Mouse (Mus musculus): ENCODE results near the gene Lrrc74b.
A peak's percentile ranks its signal among the peaks of the same experiment; 100 is the strongest.
"Not testable (repeated sequence)": the region's sequence is repeated elsewhere in the genome, so short reads cannot be mapped to it uniquely, and the experiment has no call there.

The Lrrc74b gene

DNA sequence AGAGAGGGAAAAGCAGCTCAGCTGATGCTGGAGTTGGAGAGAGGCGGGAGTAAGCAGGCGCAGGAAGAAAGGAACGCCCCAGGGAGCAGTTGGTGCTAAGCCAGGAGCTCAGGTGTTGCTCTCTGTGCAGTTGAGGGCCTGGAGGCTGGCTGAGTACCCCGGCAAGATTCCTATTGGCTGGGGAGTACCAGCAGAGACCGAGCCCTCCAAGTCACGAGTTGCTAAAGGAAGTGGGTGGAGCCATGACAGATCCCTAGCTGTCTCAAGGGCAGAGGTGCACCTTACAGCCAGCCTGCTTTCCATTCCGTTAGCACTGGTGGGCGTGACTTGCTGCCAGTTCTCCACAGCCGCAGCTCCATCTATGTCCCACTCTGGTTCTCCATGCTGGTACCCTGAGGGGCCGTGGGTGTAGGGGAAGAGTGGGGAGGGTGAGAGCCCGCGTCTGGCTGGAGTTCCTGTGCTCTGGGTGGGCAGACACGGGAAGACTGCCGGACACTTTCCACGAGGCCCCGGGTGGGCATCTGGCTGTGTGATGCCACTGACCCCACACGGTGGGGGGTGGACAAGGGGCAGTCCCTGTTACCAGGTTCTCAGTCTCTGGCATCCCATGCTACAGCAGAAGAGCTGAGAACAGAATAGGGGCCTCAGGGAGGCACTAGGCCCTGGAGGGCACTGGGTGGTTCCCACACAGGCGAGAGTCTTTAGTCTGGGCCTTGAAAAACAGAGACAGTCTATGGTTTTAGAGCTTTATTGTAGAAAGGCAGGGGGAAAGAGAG is 6.9 kb downstream of the Lrrc74b start:
- peak; percentile 81 for DNase-seq (ENCODE audit: low read depth, low spot score)

DNA sequence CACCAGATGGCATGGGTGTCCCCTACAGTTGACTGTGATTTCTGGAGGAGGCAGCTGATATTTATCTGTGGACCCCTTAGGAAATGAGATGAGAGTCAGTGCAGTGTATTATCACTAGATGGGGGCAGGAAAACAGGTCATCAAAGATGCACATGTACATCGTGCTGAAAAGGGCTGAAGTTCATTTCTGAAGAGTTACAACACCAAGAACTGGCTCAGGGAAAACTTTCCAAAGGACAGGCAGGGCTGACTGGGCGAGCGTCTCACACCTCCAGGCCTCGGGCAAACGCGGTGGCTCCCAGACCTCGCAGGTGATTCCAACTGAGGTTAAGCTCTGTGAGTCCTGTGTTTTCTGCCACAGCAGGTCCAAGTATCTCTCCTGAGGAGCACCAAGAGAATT is 8.2 kb downstream of the Lrrc74b start:
- DNase-seq (ENCODE audit: low read depth, low spot score) = no peak

DNA sequence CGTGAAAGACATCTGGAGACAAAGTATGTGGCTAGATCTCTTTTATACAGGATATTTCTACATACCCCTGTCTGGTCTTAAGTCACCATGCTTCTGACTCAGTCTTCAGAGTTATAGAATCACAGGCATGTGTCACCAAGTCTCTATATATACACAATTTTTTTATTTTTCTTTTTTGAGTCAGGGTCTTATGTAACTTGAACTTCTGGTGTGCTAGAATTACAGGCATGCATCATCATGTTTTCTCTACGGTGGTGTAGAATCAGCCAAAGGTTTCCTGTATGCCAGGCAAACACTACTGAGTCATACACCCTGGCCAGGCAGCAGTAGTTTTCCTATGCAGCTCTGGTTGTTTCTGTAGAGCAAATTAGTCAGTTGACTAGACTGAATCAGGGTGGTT is 18.4 kb downstream of the Lrrc74b start:
- DNase-seq (ENCODE audit: low read depth, low spot score) = no peak

DNA sequence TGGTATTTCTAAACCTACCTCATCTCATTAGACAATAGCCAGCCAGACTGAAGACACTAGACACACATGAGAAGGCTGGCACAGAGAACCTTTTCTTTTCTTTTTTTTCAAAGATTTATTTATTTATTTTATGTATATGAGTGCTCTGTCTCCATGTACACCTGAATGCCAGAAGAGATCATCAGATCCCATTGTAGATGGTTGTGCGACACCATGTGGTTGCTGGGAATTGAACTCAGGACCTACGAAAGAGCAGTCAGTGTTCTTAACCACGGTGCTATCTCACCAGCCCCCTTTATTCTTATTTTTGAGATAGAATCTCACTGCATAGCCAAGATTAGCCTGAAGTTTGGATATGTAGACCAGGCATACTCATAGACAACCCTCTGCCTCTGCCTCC is 24.5 kb downstream of the Lrrc74b start:
- no peak for DNase-seq (ENCODE audit: low read depth, low spot score)

DNA sequence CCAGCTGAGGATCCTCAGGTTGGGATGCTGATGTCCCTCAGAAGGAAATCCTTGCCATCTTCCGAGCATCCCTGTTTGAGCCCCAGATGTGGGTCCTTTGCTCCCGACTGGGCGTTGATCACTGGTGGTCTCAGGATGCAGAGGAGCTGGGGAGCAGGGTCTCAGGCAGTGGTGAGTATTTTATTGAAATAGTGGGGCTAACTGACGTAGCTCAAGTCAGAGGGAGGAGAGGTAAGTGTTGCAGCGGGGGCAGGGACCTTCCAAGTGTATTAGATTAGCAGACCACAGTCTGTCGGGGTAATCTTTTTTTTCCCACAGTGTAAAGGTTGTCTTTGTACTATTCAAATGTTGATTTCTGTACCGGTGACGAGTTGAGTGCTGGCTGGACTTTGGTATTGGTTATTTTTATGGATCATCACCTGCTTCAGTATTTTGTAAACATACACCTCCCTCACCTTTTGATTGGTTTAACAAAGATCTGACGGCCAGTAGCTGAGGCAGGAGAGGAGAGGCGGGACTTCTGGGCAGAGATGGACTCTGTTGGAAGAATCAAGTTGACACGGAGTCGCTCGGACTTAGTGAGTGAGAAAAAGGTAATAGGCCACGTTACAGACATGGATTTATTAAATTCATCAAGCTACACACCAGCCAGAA is 28.2 kb downstream of the Lrrc74b start:
- DNase-seq (ENCODE audit: low read depth, low spot score) = no peak

DNA sequence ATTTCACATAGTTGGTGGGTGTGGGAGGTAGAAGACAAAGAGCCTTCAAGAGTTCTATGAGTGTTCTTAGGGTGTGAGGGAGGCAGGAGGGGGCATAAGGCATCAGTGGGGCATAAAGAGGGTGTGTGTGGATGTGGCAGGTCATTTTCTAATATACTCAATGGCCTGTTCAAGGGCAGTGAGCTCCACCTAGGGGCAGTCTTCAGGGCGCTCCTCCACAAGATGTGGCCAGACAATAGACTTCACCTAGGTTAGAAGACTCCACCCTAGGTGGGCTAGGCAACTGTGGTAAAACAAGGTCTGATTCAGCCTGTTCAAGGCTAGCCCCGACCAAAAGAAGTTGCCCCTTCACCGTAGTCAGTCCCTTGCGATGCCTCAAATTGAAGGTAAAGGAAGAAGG is 28.8 kb downstream of the Lrrc74b start:
- no peak for DNase-seq (ENCODE audit: low read depth, low spot score)

DNA sequence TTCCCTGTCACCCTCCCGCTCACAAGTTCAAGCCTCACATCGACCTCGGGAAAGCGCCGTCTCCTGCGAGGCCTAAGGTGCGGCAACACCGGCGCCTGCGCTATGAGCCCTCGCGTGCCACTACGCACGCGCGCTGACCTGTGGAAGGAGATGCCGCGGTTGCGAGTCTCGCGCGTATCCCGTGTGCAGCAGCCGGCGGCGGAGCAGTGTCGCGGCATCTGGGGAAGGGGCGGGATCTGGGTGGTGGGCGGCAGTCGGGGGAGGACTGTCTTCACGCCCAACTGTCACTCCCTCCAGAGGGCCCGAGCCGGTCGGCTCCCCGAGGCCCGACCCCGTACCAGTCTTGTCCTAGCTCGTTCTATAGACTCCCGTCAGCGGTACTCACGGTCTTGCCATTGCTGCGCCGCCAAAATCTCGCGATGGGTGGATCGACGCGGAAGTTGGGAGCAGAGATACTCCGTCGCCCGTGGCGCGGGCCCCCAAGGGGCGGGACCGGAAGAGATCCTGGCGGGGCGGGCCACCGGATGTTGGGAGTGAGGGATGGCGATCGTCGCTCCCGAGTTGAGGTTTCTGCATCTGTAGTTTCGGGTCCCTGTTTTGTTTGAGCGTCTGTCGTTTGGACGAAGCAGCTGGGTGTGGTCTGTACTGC is 30.3 kb downstream of the Lrrc74b start, which contains the start of gene Thap7:
Thap7 (minus strand) TSS at position 497 of the 649 bp plus-strand sequence.
- DNase-seq (ENCODE audit: low read depth, low spot score) = peak; percentile 97

DNA sequence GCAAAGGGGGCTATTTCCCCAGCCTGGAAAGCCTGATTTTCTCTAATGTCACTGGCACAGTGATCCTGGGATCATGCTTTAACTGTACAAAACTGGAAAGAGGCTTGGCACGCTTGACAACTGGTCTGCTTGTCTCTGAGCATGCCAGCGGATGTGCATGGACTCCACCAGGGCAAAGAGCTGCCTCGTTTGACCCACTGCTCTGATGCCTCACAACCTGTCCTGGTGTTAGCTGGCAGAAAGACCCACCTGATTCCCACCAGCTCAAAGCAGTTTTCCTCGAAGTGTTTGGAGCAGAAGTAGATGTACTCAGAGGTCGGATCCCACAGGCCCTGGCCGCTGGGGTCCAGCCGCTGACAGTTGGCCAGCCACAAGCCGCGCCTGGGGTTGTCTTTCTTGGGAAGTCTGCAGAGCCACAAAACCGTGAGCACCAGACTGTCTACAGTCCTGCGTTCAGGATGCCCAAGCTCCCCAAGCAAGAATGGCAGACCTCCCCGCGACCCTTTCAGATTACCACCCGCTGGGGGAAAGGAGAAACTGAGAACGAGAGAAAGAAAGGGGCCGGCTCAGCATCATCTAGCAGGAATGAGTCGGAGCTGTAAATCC is 31.0 kb downstream of the Lrrc74b start:
- DNase-seq (ENCODE audit: low read depth, low spot score) = no peak

DNA sequence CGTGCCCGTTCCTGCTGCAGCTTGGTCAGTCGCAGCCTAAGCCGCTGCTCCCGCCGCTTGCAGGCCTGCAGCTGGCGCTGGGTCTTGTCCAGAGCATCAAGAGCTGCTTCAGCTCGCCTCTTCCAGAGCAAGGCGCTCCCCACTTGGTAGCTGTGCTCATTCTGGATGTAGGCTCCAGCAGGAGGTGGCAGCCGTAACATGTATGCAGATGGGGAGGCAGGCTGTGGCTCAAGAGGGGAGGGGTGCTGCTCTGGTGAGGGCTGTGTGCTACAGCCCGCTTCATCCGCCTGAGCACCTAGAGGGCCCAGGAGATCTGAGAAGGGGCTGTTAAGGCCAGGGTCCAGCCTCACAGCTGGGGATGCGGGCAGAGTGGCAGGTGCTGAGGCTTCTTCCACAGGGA is 32.8 kb downstream of the Lrrc74b start:
- no peak for DNase-seq (ENCODE audit: low read depth, low spot score)

DNA sequence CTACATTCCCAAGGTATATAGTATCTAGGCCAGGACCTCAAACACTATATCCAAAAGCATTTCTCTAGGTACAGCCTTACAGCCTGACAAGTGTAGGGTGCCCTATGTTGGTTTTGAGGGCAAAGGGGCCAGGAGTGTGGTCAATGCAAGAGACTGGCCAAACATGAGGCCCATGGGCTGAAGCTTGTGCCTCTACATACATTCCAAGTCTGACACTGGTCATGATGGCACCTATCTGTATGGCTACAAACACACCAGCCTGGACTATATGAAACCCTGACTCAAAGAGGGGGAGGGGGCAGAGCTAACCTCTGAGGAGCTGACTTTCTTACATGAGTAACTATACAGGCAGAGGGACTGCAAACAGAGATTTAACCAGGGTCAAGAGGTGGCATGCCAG is 33.4 kb downstream of the Lrrc74b start:
- DNase-seq (ENCODE audit: low read depth, low spot score) = no peak

DNA sequence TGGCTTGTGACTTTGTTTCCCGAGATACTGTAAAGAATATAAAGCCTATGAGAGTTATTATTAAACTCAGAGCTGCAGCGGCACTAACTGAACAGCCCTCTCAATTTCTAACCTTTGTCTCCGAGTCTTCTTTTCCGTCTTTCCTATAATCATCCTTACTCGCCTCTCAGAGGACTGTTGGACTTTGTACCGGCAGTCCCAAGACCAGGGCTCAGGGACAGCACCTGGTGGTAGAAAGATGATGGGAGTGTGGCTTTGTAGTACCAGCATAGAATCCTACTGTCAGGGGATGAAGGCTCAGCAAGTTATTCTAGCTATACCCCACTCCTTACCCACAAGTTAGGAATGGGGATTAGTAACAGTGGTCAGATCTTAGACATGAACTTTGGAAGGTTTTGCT is 34.8 kb downstream of the Lrrc74b start:
- DNase-seq (ENCODE audit: low read depth, low spot score) = no peak

DNA sequence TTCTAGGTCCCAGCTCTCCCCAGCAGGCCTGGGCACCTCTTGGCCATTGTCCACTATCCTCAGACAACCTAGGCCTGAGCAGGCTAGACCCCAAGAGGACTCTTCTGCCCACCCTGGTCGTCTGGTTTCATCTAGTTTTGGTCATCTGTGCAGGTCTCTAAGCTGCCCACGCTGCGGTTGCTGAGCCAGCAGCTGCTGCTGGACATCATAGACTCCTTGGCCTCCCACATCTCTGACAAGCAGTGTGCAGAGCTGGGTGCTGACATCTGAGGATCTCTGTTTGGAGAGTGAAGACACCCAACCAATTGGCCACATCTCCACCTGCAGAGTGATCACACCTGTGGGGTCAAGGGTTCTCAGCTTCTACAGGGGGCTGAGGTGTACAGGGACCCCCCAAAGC is 35.5 kb downstream of the Lrrc74b start:
- DNase-seq (ENCODE audit: low read depth, low spot score) = no peak

DNA sequence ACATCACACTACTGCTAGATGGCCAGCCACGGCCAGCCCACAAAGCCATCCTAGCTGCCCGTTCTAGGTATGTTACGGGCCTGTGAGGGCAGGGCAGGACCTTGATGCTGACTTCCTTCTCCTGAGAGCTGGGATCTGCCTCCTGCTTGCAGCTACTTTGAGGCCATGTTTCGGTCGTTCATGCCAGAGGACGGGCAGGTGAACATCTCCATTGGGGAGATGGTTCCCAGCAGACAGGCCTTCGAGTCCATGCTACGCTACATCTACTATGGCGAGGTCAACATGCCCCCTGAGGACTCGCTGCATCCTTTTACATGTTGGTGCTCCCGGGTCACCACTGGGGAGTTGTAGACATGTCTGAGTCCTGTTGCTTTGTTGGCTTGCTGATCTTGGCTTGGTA is 36.9 kb downstream of the Lrrc74b start:
- DNase-seq (ENCODE audit: low read depth, low spot score) = no peak

DNA sequence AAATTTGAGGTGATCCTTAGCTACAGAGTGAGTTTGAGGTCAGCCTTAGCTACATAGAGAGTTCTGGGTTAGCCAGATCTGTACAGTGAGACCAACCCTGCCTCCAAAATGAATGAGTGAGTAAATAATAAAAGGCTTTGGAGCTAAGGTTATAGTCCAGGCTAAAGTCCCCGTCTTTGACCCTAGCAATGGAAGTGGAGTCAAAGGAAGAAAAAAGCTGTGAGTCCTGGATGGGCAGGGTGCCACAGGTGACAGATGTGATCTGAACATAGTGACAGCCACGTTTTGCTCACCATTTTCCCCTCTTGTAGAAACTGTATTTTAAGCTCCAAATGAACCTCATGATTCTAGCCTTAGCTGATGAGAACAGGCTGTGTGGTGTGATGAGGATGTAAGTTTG is 42.1 kb downstream of the Lrrc74b start:
- no peak for DNase-seq (ENCODE audit: low read depth, low spot score)

DNA sequence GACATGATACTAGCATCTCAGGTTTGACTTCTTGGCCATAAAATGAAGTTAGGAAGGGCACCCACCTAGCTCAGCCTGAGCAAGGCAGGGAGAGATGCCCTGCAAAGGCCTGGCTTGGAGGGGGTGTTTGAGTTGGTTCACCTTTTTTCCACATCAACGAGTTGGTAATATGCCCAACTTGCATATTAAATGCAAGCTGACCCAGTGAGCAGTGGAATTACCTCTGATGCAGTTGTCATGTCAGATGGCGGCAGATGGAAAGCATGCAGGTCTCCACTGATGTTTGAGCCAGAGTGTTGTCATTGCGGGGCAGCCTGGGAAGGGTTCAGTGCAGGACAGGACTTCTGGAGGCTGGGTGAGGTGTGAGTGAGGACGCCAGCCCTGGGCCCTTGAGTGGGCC is 49.6 kb downstream of the Lrrc74b start:
- no peak for DNase-seq (ENCODE audit: low read depth, low spot score)

DNA sequence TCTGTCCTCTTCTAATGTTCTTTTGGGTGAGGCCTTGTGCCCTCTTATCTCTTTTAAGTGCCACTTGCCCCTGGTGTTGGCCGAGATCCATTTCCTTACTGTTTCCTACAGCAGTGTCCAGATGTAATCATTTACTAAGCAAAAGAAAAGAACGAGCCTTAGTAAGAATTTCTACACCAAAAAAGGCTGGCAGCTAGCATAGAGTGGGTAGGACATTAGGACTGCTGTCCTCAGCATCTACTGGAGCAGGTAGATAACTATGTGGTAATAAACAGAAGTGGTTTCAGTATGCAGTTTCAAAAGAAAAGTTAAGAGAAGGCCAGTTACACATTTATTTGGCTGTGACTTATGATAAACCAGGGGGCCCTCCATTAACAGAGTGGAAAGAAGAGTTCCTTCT is 50.4 kb downstream of the Lrrc74b start:
- no peak for DNase-seq (ENCODE audit: low read depth, low spot score)

DNA sequence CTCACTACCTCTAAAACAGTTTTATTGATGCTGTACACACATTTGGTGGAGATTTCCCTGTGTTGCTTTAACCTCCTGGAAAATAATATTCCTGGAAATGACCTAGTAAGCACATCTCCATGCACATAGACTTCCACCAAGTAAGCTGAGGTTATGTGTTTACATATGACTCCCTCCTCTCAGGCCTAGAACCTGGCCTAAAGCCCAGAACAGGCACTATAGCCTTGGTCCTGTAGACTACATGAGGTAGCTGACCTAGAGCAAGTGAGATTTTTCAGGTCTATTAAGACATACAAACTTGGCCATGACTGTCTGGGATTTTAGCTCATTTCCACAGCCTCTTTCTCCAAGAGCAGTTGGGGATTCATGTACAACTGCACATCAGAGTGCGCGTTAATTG is 50.9 kb downstream of the Lrrc74b start:
- no peak for DNase-seq (ENCODE audit: low read depth, low spot score)

DNA sequence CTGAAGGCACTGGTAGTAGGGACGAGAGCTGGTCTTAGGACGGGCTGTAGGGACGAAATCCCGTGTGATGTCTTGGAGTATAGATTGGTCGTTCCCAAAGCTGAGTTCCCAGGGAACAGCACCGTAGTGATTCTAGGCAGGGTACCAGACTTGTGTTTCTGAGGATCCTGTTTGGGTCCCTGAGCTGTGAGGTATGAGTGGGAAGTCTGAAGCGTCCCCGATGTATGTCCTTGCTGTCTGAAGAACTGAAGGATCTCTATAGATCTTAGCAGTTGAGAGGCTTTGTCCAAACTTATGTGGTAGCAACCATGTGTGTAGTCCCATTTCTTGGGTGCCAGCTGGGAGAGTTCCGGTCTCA is 51.8 kb downstream of the Lrrc74b start:
- no peak for DNase-seq (ENCODE audit: low read depth, low spot score)

DNA sequence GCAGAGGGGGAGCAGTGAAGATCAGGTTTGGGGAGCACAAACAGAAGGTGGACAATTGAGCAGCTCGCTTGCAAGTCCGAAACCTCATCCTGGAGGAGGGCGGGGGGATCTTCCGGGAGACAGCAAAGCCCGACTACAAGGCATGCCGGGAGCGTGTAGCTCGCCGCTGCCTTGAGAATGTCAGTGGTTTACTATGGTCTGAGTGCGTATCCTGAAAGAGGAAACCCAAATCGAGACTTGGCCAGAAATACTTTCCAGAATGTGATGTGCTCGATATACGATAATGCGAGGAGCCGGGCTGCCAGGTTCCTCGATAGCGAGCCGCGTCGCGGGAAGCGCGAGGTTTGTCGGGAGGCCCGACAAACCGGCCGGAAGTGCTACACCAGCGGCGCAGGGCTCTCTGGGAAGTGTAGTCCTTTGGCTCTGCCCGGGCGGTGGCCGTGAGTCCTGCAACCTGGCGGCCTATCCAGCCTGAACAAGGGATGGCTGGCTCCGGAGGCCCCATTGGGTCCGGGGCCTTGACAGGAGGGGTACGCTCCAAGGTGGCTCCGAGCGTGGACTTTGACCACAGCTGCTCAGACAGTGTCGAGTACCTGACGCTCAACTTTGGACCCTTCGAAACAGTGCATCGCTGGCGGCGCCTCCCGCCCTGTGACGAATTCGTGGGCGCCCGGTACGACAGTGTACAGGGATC is 52.4 kb downstream of the Lrrc74b start, which contains the start of gene Lztr1:
Lztr1 (plus strand) TSS at position 143 of the 694 bp plus-strand sequence.
- peak; percentile 86 for DNase-seq (ENCODE audit: low read depth, low spot score)

DNA sequence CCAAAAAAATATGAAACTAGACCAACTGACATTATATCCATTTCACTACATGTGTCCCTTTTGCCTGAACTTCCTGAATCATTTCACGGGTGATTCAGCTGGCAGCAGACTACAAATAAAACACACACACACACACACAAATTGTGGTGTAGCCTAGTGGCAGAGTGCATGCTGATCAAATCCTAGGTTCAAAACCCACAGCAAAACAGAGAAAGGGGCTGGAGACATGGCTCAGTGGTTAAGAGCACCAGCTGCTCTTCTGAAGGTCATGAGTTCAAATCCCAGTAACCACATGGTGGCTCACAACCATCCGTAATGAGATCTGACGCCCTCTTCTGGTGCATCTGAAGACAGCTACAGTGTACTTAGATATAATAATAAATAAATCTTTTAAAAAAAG is 53.0 kb downstream of the Lrrc74b start:
- not testable (repeated sequence) for DNase-seq (ENCODE audit: low read depth, low spot score)

DNA sequence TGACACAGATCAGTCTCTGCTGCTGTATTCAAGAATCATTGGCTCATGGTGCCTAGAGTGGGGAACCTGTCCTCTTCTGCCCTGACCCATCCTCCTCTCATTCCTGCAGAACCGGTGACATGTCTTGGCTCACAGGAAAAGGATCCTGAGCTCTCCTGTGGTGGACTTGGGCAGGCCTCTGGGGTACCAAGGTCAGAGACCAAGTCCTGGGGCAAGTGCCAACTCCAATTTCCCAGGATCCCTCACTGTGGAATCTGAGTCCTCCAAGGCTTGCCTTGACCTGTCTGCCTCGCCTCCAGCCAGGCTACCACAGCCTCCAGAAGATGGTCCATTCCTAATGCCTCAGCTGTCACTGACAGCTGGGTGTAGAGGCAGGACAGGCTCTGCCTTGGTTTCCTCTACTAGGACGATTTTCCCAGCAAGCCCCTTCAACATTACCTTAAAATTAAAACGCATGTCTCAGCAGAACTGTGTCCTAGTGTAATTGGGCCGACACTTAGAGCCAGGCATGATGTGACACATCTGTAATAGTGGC is 54.0 kb downstream of the Lrrc74b start:
- no peak for DNase-seq (ENCODE audit: low read depth, low spot score)

DNA sequence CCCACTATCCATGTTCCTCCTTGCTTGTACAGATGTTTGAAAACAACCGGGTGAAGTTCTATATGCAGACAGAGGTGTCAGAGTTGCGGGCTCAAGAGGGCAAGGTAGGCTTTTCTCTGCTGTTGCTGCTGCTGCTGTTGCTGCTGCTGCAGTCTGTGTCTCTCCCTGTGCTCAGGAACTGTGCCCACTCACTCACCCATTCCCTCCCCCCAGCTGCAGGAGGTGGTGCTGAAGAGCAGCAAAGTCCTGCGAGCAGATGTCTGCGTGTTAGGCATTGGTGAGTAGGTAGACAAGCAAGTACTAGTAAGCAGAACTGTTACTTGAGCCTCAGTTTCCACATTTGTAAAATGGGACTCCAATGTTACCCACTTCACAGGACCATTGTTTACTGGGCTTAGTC is 58.4 kb downstream of the Lrrc74b start:
- no peak for DNase-seq (ENCODE audit: low read depth, low spot score)
